Mouse (Mus musculus): ENCODE measurements around the gene P2ry2.

The P2ry2 gene

GRCm38 (mm10) chr7:101026836-101027235 is 14.2 kb upstream of the P2ry2 start:
- DNase-seq (ENCODE audit: low spot score in 2 of 2) = no peak

DNA sequence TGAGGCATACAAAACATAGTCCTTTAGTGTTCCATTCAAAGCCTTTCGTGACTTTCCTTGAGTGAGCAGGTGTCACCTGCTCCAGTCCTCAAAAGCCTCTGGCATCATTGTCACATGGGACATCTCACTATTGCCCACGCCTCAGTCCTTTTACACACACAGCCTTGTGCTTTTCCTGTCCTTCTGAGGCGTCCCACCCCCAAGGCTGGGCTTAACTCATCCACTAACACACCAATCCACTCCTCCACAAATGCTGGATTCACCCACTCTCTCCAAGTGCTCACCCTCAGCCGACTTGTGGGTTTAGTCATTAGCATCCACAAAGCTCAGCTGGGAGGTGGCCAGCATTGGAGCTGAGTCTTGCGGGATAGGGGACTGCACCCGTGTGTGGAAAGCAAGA is 4.8 kb upstream of the P2ry2 start:
- no peak for DNase-seq (ENCODE audit: low spot score in 2 of 2)

DNA sequence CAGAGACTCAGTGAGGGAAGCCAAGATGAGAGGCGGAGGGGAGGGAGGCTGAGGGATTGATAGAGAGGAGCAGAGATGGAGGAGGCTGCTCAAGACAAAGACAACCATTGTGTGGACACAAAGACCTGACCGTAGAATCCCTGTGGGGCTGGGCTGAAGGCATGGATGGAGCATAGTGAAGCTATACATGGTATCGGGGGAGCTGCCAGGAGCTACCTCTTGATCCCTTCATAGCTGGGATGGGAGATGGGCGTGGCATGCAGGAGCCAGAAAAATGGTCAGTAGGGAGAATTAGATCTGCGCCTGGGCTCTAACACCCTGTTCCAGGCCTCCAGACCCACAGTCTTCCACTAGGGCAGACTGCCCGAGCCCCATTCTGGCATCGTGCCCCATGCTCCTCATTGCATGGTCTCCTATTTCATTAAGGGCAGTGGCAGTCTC is 4.4 kb upstream of the P2ry2 start:
- peak in 1 of 2 experiments; percentile 65 for DNase-seq (ENCODE audit: low spot score in 2 of 2)

DNA sequence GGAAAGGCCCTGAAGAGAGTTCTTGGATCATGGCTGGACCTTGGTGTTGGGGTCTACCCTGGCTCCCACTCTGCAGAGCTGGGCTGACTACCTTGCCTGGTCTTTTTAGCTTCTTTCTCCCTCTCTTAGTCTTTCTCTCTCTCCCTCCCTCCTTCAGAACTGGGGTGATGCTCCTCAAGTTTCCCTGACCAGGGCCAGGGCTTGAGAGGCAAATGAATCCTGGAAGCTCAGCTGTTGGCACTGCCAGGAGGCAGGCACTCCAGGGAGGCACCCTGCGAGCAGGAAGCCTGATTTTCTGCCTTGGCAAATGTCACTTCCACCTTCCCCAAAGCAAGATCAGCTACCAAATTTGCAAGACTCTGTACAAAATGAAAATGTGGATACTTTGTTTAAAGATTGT is 2.3 kb upstream of the P2ry2 start:
- no peak for DNase-seq (ENCODE audit: low spot score in 2 of 2)

GRCm38 (mm10) chr7:101014041-101014440 is 1.4 kb upstream of the P2ry2 start:
- no peak for DNase-seq (ENCODE audit: low spot score in 2 of 2)

DNA sequence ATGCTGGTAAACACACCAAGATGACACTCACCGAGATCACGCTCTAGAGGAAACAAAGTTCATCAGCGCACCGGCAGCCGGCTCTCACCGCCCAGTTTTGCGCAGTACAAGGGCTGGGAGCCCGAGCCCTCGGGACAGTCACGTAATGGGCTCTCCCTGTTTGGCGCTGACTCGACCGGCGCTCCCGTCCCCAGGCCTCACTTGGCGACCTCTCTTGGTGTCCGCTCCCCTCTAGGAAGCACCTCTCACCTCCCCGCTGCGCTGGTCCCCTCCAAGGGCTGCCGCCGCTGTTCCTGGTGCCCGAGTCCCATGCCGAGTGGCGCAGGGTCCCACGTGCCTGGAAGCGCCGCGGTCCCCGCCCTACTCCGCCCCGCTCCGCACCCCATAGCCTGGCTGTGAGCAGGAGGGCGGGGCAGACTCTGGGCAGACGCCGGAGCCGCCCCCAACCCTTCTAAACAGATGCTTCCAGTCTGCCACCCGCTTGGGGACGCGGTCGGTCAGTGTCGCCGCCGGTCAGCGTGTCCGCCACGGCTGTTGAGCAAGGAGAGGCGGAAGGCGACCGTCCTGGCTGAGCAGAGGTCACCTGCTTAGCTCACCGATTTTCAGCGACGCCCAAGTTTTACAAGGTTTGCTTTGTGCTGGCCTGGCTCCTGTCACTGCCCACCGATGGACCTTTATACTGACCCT is 842 bp downstream of the P2ry2 start:
- peak in 1 of 2 experiments; percentile 31 for DNase-seq (ENCODE audit: low spot score in 2 of 2)

GRCm38 (mm10) chr7:101010741-101011140 is 1.9 kb downstream of the P2ry2 start:
- DNase-seq (ENCODE audit: low spot score in 2 of 2) = no peak

DNA sequence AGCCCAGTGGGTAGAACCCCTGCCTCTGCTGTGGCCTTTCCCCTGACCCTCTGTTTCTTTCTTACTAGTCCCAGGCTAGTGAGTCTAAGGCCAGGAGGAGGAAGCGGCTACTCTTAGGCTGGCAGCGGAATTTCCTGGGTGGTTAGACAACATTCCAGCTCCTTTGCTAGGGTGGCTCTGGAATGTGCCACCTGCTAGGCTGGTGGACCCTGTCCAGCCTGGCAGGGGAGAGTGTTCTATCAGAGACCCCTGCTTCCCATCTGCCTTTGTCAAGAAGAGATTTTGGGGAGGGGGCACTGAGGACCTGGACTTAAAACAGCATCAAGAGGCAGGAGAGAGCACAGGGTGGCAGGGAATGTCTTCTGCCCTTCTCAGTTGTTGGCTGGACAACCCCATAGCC is 6.5 kb downstream of the P2ry2 start:
- DNase-seq (ENCODE audit: low spot score in 2 of 2) = no peak

DNA sequence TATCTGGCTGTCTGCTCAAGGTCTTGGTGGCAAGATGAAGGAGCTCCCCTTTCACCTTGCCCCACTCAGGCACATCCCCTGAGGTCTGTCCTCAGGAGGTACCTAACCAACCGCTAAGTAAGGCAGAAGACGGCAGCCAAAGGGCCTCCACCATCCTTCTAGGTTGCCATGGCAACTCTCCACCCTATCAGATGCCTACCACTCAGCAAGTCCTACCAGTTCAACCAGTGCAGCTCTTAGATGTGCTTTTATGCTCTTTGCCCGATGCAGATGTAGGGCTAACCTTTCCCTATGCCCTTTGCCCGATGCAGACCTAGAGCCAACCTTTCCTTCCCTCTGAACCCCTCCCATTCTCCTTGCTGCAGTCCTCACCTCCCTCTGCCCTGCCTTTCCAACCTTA is 7.5 kb downstream of the P2ry2 start:
- DNase-seq (ENCODE audit: low spot score in 2 of 2) = no peak

DNA sequence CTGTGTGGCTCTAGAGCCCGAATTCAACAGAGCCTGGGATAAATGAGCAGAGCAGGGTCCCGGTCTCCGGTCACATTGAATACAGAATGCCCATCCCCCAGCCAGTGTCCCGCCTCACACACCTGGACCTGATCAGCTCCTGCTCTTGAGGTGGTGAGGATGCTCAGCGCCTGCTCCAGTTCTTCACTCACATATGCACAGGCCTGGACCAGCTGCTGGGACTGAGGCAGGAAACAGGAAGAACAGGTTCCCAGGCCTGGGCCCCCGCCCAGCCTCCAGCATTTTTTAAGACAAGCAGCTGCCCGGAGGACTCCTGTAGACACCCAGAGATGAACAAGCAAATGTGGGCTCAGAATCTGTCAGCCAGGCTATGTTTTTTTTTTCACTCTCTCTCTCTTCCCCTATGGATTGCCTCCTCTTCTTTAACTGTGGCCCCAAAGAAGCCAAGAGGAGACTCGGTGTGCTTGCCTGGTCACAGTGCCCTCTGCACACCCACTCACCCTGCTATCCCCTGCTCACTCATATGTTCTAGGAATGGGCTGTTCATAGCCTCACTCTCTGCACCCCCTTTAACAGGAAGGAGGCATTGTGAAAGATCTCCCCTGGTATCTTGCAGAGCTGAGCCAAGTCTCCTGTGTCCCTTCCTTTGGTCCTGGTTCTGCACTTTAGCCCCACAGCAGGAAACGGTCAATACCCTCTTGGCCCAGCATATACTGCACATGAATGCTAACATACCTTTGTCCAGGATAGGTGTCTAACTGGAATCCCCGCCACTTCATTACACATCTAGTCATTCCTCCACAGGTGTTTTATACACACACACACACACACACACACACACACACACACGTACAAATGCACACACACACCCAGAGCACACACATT is 9.0 kb downstream of the P2ry2 start:
- DNase-seq (ENCODE audit: low spot score in 2 of 2) = no peak

DNA sequence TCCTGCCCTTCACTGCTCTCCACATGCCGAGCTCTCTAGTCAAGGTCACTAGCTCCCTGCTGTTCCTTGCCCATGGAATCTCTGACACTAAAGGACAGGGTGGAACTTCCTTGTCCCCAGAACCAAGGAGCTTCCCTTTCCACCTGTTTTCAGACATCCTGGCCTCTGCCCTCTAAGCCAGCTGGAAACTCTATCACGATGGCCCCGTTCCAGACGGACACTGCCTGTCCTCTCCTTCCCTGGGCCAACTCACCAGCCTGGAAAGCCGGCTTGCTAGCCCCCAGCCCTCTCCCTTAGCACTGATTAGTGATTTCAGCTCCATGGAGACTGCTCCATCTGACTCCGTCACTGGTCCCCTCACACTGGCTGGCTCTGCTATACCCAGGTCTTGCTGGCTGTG is 10.4 kb downstream of the P2ry2 start:
- peak in 1 of 2 experiments; percentile 19 for DNase-seq (ENCODE audit: low spot score in 2 of 2)

GRCm38 (mm10) chr7:100999623-101000022 is 13.0 kb downstream of the P2ry2 start:
- no peak for DNase-seq (ENCODE audit: low spot score in 2 of 2)

DNA sequence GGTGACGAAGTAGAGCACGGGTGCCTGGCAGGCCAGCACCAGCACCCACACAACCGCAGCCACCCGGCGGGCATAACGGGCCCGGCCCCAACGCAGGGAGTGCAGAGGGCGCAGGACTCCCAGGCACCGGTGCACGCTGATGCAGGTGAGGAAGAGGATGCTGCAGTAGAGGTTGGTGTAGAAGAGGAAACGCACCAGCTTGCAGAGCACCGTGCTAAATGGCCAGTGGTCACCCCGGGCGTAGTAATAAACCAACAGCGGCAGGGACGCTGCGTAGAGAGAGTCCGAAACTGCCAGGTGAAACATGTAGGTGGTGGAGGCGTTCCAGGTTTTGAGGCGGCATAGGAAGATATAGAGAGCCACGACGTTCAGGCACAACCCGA is 14.1 kb downstream of the P2ry2 start:
- no peak for DNase-seq (ENCODE audit: low spot score in 2 of 2)

DNA sequence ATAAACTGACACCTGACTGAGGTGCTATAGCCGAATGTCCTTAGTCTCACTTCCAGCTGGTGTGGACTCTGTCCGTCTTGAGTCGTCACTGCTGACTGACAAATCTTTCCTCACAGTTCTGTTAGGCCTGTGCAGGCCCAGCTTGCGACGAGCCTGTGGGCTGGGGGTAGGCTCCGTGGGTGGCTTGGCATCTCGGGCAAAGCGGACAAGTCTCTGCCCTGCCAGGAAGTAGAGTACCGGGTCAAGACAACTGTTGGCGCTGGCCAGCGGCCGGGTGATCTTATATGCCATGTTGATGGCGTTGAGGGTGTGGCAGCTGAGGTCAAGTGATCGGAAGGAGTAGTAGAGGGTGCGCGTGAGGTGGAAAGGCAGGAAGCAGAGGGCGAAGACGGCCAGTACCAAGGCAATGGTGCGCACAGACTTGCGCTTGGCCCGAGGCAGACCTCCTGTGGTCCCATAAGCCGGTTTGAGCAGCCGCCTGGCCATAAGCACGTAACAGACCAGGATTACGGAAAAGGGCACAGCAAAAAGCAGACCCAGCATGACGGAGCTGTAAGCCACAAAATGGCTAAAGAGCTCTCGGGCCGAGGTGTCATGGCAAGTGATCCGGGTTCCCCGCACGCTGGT is 14.6 kb downstream of the P2ry2 start:
- peak in 1 of 2 experiments; percentile 18 for DNase-seq (ENCODE audit: low spot score in 2 of 2)

DNA sequence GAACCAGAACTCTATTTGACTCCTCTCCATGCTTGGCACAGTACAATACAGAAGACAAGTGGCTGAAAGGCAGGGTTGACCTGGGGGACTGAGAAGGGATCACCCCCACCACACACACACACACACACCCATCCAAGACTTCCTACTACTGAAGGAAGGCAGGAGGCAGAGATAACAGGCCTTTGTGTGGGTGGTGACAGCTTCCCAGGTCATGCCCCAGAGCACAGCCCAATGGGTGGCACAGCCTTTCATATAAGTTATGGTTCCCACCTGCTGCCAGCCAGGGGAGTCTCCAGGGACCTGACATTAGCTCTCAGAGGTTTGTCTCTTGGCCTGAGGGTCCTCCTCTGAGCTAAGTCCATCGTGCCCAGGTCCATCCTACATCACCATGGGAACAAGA is 15.5 kb downstream of the P2ry2 start:
- DNase-seq (ENCODE audit: low spot score in 2 of 2) = no peak

- DNase-seq (ENCODE audit: low spot score in 2 of 2) = no peak
These were observed 16.7 kb downstream of the P2ry2 start for GRCm38 (mm10) chr7:100995951-100996350.

DNA sequence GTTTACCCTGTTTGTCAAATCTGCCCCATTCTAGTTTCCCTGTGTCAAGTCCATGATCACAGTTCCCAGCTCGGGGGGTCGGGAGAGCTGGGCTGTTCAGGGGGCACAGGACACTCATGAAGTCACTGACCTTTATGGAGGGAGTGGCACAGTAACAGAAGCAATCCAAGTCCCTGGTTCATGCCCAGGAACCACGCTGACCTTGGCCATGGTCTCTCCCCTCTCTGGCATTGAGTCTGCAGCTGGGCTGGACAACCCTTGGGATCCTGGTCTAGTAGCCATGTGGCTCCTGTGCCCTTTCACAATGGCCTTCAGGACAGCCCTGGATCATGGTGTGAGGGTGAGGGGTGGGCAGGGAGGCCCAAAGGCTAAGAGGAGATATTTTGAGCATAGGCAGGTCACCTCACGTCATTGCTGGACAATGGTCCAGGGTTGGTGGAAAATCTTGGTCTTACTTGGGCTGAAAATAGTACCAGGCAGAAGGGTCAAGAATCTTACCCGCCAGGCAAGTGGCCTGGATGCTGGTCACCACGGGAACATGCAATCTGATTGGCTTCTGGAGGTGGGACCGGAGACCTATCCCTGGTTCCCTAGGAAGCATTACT is 17.3 kb downstream of the P2ry2 start:
- no peak for DNase-seq (ENCODE audit: low spot score in 2 of 2)

GRCm38 (mm10) chr7:100993166-100993565 is 19.5 kb downstream of the P2ry2 start:
- DNase-seq (ENCODE audit: low spot score in 2 of 2) = no peak

- no peak for DNase-seq (ENCODE audit: low spot score in 2 of 2)
These were observed 20.7 kb downstream of the P2ry2 start for GRCm38 (mm10) chr7:100991972-100992371.

- no peak for DNase-seq (ENCODE audit: low spot score in 2 of 2)
These were observed 21.9 kb downstream of the P2ry2 start for GRCm38 (mm10) chr7:100990636-100991311.

DNA sequence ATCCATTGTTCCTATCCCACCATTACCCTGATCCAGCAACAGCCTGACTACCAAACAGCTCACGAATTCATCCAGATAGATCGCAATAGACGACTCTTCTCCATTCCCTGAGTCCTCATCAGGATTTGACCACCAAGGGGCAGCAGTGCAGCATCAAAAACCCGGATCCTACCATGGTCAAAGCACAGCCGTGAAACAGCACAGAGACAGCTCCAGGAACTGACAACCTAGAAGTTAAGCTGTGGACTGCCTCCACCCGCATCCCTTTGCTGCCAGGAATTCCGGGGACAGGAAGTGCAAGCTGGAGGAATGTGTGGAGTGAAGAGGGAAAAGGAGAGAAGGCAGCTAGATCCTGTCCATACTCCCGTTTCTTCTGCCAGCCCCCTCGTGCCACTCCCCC is 24.6 kb downstream of the P2ry2 start:
- DNase-seq (ENCODE audit: low spot score in 2 of 2) = peak; percentile 54 to 71

Data from cerebellum, postnatal 4 days (tissue).